Mouse (Mus musculus) limb, embryonic 15.5 days (tissue): ENCODE data around the gene Olfr1140. TPM values are rescaled to one million over a fixed set of nuclear protein-coding genes. Genes with fewer than 3 reads are reported as not detected.

Experiments
- ATAC-seq: fragments of 200-750 bp; cut with Nextera tagmentation; 2 replicates; pipeline ENCODE4 v1.8.0; 2017; ENCODE audit warnings: low read depth, moderate TSS enrichment; ENCODE audit not compliant: insufficient number of reproducible peaks, low FRiP score, low TSS enrichment
- H3K27ac ChIP-seq: fragments of 300-500 bp; sonication (generic); 2 replicates; pipeline ENCODE4 v1.5.1; 2015; ENCODE audit warnings: moderate library complexity, mild to moderate bottlenecking, inconsistent platforms
- H3K27me3 ChIP-seq: fragments of 300-500 bp; sonication (generic); 2 replicates; pipeline ENCODE4 v1.6.1; 2015; ENCODE audit warnings: inconsistent platforms
- H3K36me3 ChIP-seq: fragments of 300-500 bp; sonication (generic); 2 replicates; pipeline ENCODE4 v1.6.1; 2015; ENCODE audit warnings: inconsistent platforms
- H3K4me1 ChIP-seq: fragments of 300-500 bp; sonication (generic); 2 replicates; pipeline ENCODE4 v1.6.1; 2015; ENCODE audit warnings: inconsistent platforms
- H3K4me2 ChIP-seq: fragments of 300-500 bp; sonication (generic); 2 replicates; pipeline ENCODE4 v1.6.1; 2015; ENCODE audit warnings: mild to moderate bottlenecking, inconsistent platforms
- H3K4me3 ChIP-seq: fragments of 300-500 bp; sonication (generic); 2 replicates; pipeline ENCODE4 v1.5.1; 2015; ENCODE audit warnings: mild to moderate bottlenecking, inconsistent platforms
- H3K9ac ChIP-seq: fragments of 300-500 bp; sonication (generic); 2 replicates; pipeline ENCODE4 v1.6.1; 2015; ENCODE audit warnings: inconsistent platforms
- H3K9me3 ChIP-seq: fragments of 300-500 bp; sonication (generic); 2 replicates; pipeline ENCODE4 v1.6.1; 2016; ENCODE audit warnings: inconsistent platforms
- WGBS: fragments of 180-500 bp; shearing (Covaris S2); methylation state at CpG from one replicate; pipeline ENCODE4 v1.1.7; 2015; 5-methylcytosine and 5-hydroxymethylcytosine counted together
- polyA plus RNA-seq: library from polyadenylated mRNA; unstranded; fragments of >200 nt; fragmentation: Nextera tagmentation; extraction: Ambion mirVana; gene quantifications from 2 replicates; pipeline ENCODE4 v1.2.1, GENCODE M21; 2015

The Olfr1140 gene
- polyA plus RNA-seq = not detected in 2 replicates

- ATAC-seq = no peak
- Histone ChIP-seq H3K27me3 (no peaks in the 10 kb centered on the region), H3K36me3 (no peaks in the 10 kb centered on the region), H3K27ac (no peak within 1 kb of the TSS), H3K4me3 (no peak within 1 kb of the TSS), H3K9me3 (no peaks in the 10 kb centered on the region), H3K4me2 (no peak within 1 kb of the TSS), H3K9ac (no peak within 1 kb of the TSS), H3K4me1 (no peaks in the 10 kb centered on the region)
- 80% methylated on average over 3 of the region's 3 CpGs for WGBS
Measured at GRCm38 (mm10) chr2:87743452-87743851, at the start of gene Olfr1140. Gene Olfr1140 (plus strand): TSS chr2:87743752.

- H3K27ac ChIP-seq = no peak within 1 kb of the TSS
- H3K36me3 ChIP-seq = no peaks in the 10 kb centered on the region
- ATAC-seq = no peak
- no peak within 1 kb of the TSS for H3K4me2 ChIP-seq
- no peak within 1 kb of the TSS for H3K4me3 ChIP-seq
- no peaks in the 10 kb centered on the region for H3K9me3 ChIP-seq
- no peaks in the 10 kb centered on the region for H3K4me1 ChIP-seq
- H3K27me3 ChIP-seq = no peaks in the 10 kb centered on the region
- H3K9ac ChIP-seq = no peak within 1 kb of the TSS
Measured at GRCm38 (mm10) chr2:87693847-87694246, 49.7 kb upstream of the Olfr1140 start, which contains the start of gene Olfr1136. Gene Olfr1136 (minus strand): TSS chr2:87693947.

- H3K27me3 ChIP-seq = no peaks in the 10 kb centered on the region
- no peaks in the 10 kb centered on the region for H3K36me3 ChIP-seq
- H3K4me3 ChIP-seq = no peak within 1 kb of the TSS
- H3K4me2 ChIP-seq = no peak within 1 kb of the TSS
- no peaks in the 10 kb centered on the region for H3K9me3 ChIP-seq
- no peak for ATAC-seq
- no peak within 1 kb of the TSS for H3K27ac ChIP-seq
- H3K9ac ChIP-seq = no peak within 1 kb of the TSS
- H3K4me1 ChIP-seq = no peaks in the 10 kb centered on the region
Measured at GRCm38 (mm10) chr2:87713079-87713478, 30.5 kb upstream of the Olfr1140 start, which contains the start of gene Olfr1137. Gene Olfr1137 (minus strand): TSS chr2:87713179.

GRCm38 (mm10) chr2:87739878-87740277 is 3.7 kb upstream of the Olfr1140 start, which contains the start of gene Olfr1138:
Gene Olfr1138 (minus strand): TSS chr2:87739978.
- no peak within 1 kb of the TSS for H3K4me2 ChIP-seq
- H3K27me3 ChIP-seq = no peaks in the 10 kb centered on the region
- no peak within 1 kb of the TSS for H3K9ac ChIP-seq
- no peak for ATAC-seq
- H3K27ac ChIP-seq = no peak within 1 kb of the TSS
- WGBS = 68% methylated on average over 1 of the region's 1 CpGs
- no peaks in the 10 kb centered on the region for H3K9me3 ChIP-seq
- H3K4me1 ChIP-seq = no peaks in the 10 kb centered on the region
- H3K4me3 ChIP-seq = no peak within 1 kb of the TSS
- H3K36me3 ChIP-seq = no peaks in the 10 kb centered on the region

GRCm38 (mm10) chr2:87753891-87754290 is 10.3 kb downstream of the Olfr1140 start, which contains the start of gene Olfr1141:
Gene Olfr1141 (minus strand): TSS chr2:87753991.
- 81% methylated on average over 1 of the region's 1 CpGs for WGBS
- no peaks in the 10 kb centered on the region for H3K4me1 ChIP-seq

GRCm38 (mm10) chr2:87776143-87776542 is 32.6 kb downstream of the Olfr1140 start:
- Histone ChIP-seq H3K4me1 (no peaks in the 10 kb centered on the region), H3K9me3 (no peaks in the 10 kb centered on the region), H3K27me3 (no peaks in the 10 kb centered on the region), H3K9ac (no peak overlapping the region), H3K4me2 (no peak overlapping the region), H3K27ac (no peak overlapping the region), H3K4me3 (no peak overlapping the region), H3K36me3 (no peaks in the 10 kb centered on the region)
- ATAC-seq = no peak
- 48% methylated on average over 1 of the region's 1 CpGs for WGBS

More at GRCm38 (mm10) chr2:87753891-87754290, 10.3 kb downstream of the Olfr1140 start, which contains the start of gene Olfr1141:
- H3K4me3 ChIP-seq = no peak within 1 kb of the TSS
- no peak within 1 kb of the TSS for H3K27ac ChIP-seq
- no peaks in the 10 kb centered on the region; the same call in 1 of the 2 replicates for H3K9me3 ChIP-seq
- no peaks in the 10 kb centered on the region for H3K27me3 ChIP-seq
- no peak within 1 kb of the TSS for H3K9ac ChIP-seq
- ATAC-seq = no peak
- no peak within 1 kb of the TSS for H3K4me2 ChIP-seq
- no peaks in the 10 kb centered on the region for H3K36me3 ChIP-seq

GRCm38 (mm10) chr2:87779183-87779582 is 35.6 kb downstream of the Olfr1140 start, which contains the start of gene Olfr152:
Gene Olfr152 (plus strand): TSS chr2:87779483.
- ATAC-seq = no peak
- no peaks in the 10 kb centered on the region for H3K4me1 ChIP-seq
- WGBS = 78% methylated on average over 4 of the region's 4 CpGs
- no peak within 1 kb of the TSS for H3K4me3 ChIP-seq
- no peak within 1 kb of the TSS for H3K4me2 ChIP-seq
- H3K9ac ChIP-seq = no peak within 1 kb of the TSS
- H3K9me3 ChIP-seq = no peaks in the 10 kb centered on the region
- H3K27me3 ChIP-seq = no peaks in the 10 kb centered on the region
- no peak within 1 kb of the TSS for H3K27ac ChIP-seq
- no peaks in the 10 kb centered on the region for H3K36me3 ChIP-seq

Other genes starting within 250 kb of the Olfr1140 start
- gene Pramel7, start 246.7 kb upstream of the Olfr1140 start, polyA plus RNA-seq = not detected in 2 replicates
- not detected in 2 replicates for gene Pramel6, start 237.2 kb upstream of the Olfr1140 start, polyA plus RNA-seq
- not detected in 2 replicates for gene Olfr153, start 212.0 kb upstream of the Olfr1140 start, polyA plus RNA-seq
- not detected in 2 replicates for gene Olfr1128, start 198.2 kb upstream of the Olfr1140 start, polyA plus RNA-seq
- gene Olfr1129, start 169.8 kb upstream of the Olfr1140 start, polyA plus RNA-seq = not detected in 2 replicates
- gene Olfr1130, start 137.5 kb upstream of the Olfr1140 start, polyA plus RNA-seq = not detected in 2 replicates
- not detected in 2 replicates for gene Olfr1131, start 116.6 kb upstream of the Olfr1140 start, polyA plus RNA-seq
- gene Olfr1132, start 106.2 kb upstream of the Olfr1140 start, polyA plus RNA-seq = not detected in 2 replicates
- gene Olfr1133, start 96.4 kb upstream of the Olfr1140 start, polyA plus RNA-seq = not detected in 2 replicates
- gene Olfr1134, start 85.3 kb upstream of the Olfr1140 start, polyA plus RNA-seq = not detected in 2 replicates
- gene Olfr1135, start 70.1 kb upstream of the Olfr1140 start, polyA plus RNA-seq = not detected in 2 replicates
- not detected in 2 replicates for gene Olfr1136, start 49.8 kb upstream of the Olfr1140 start, polyA plus RNA-seq
- gene Olfr1137, start 30.6 kb upstream of the Olfr1140 start, polyA plus RNA-seq = not detected in 2 replicates
- gene Olfr1138, start 3.8 kb upstream of the Olfr1140 start, polyA plus RNA-seq = not detected in 2 replicates
- gene Olfr1141, start 10.2 kb downstream of the Olfr1140 start, polyA plus RNA-seq = not detected in 2 replicates
- gene Olfr152, start 35.7 kb downstream of the Olfr1140 start, polyA plus RNA-seq = not detected in 2 replicates
- gene Olfr1143, start 56.8 kb downstream of the Olfr1140 start, polyA plus RNA-seq = not detected in 2 replicates
- gene Olfr1145, start 66.1 kb downstream of the Olfr1140 start, polyA plus RNA-seq = not detected in 2 replicates
- not detected in 2 replicates for gene Olfr1148, start 86.8 kb downstream of the Olfr1140 start, polyA plus RNA-seq
- gene Olfr1150-ps1, start 100.2 kb downstream of the Olfr1140 start, polyA plus RNA-seq = not detected in 2 replicates
- not detected in 2 replicates for gene Olfr1151, start 112.1 kb downstream of the Olfr1140 start, polyA plus RNA-seq
- gene Olfr1152, start 122.7 kb downstream of the Olfr1140 start, polyA plus RNA-seq = not detected in 2 replicates
- not detected in 2 replicates for gene Olfr1153, start 151.2 kb downstream of the Olfr1140 start, polyA plus RNA-seq
- gene Olfr1154, start 161.4 kb downstream of the Olfr1140 start, polyA plus RNA-seq = not detected in 2 replicates
- gene Olfr1155, start 201.4 kb downstream of the Olfr1140 start, polyA plus RNA-seq = not detected in 2 replicates
- not detected in 2 replicates for gene Olfr1156, start 209.3 kb downstream of the Olfr1140 start, polyA plus RNA-seq
- gene Olfr1157, start 224.5 kb downstream of the Olfr1140 start, polyA plus RNA-seq = not detected in 2 replicates
- gene Olfr74, start 230.9 kb downstream of the Olfr1140 start, polyA plus RNA-seq = not detected in 2 replicates
- gene Olfr1158, start 246.4 kb downstream of the Olfr1140 start, polyA plus RNA-seq = not detected in 2 replicates